Mouse (Mus musculus) kidney, adult 2 months (tissue): Measurements from ENCODE around the gene Mkrn2os.
A peak's percentile ranks its signal among the peaks of the same experiment; 100 is the strongest.

Experiments
- CTCF ChIP-seq: fragments of 200-500 bp; conservative IDR thresholded peaks from 2 replicates; pipeline ENCODE4 v1.5.1; 2011; ENCODE audit warnings: low read depth, mild to moderate bottlenecking, control low read depth, low read length, moderate library complexity, mixed read lengths; ENCODE audit not compliant: insufficient read depth, insufficient read length
- POLR2A ChIP-seq: fragments of 200-500 bp; IDR thresholded peaks from one replicate; pipeline ENCODE4 v1.6.1; 2011; ENCODE audit warnings: low read depth, low read length, control low read depth

GRCm38 (mm10) chr6:115546276-115546675, 46.1 kb downstream of the Mkrn2os start:
- peak; percentile 76 for TF ChIP-seq CTCF
- TF ChIP-seq POLR2A, result no peak
